Mouse (Mus musculus): ENCODE measurements around the gene Irak4. TPM values are rescaled to one million over a fixed set of nuclear protein-coding genes. Genes with fewer than 3 reads are reported as not detected.

The Irak4 gene
- polyA plus RNA-seq, 2 experiments = 1.7 TPM

- TF ChIP-seq EP300 (IDR thresholded peaks at IDR 0.05; ENCODE audit: low read depth) (no peak), CTCF (IDR thresholded peaks at IDR 0.05; ENCODE audit: low read depth) (no peak)
- Histone ChIP-seq H3K36me3 (replicated peaks; ENCODE audit: control insufficient read depth, insufficient read depth, low read depth) (peaks cover 21% of the 10 kb centered on the region), H3K4me1 (replicated peaks; ENCODE audit: control insufficient read depth in 2 of 2, insufficient read depth in 2 of 2, low read length in 1 of 2) (peaks cover 3 to 12% of the 10 kb centered on the region in 2 experiments; a peak in 2 of 4 replicates), H3K9ac (replicated peaks) (peak overlapping the region; percentile 28), H3K27ac (no peak overlapping the region), H3K9me3 (ENCODE audit: control insufficient read depth, low read length) (no peaks in the 10 kb centered on the region), H3K4me3 (ENCODE audit: insufficient read depth in 1 of 2, low read depth in 2 of 2, low read length in 2 of 2) (peak overlapping the region in 1 of 2 experiments; percentile 99; a peak in 2 of 4 replicates), H3K27me3 (ENCODE audit: control insufficient read depth, insufficient read depth, low read length) (no peaks in the 10 kb centered on the region), H3K4me2 (ENCODE audit: low read depth) (peak overlapping the region; percentile 84)
- ATAC-seq (ENCODE audit: insufficient read depth) = no peak
- no peak for DNase-seq (ENCODE audit: low read depth in 3 of 3, low spot score in 3 of 3)
- 65% methylated on average over 9 of the region's 9 CpGs for WGBS (ENCODE audit: insufficient replicate concordance)
Measured at GRCm38 (mm10) chr15:94587826-94588715, 44.6 kb downstream of the Irak4 start.

- WGBS (ENCODE audit: insufficient replicate concordance) = under 1% methylated on average over 68 of the region's 70 CpGs
- H3K4me3 ChIP-seq (ENCODE audit: insufficient read depth in 1 of 2, low read depth in 2 of 2, low read length in 2 of 2) = peak within 1 kb of the TSS; percentile 75 to 99
- peaks cover 3 to 12% of the 10 kb centered on the region in 2 experiments; a peak in 2 of 4 replicates for H3K4me1 ChIP-seq (replicated peaks; ENCODE audit: control insufficient read depth in 2 of 2, insufficient read depth in 2 of 2, low read length in 1 of 2)
- no peak for TF ChIP-seq EP300 (IDR thresholded peaks at IDR 0.05; ENCODE audit: low read depth)
- TF ChIP-seq CTCF (IDR thresholded peaks at IDR 0.05; ENCODE audit: low read depth) = peak; percentile 19; the same call in 1 of the 2 replicates
- DNase-seq (ENCODE audit: low read depth in 3 of 3, low spot score in 3 of 3) (peak; percentile 86 to 94 (median 90)), ATAC-seq (ENCODE audit: insufficient read depth) (peak; percentile 100)
- H3K9me3 ChIP-seq (ENCODE audit: control insufficient read depth, low read length) = no peaks in the 10 kb centered on the region
- peaks cover 9% of the 10 kb centered on the region for H3K36me3 ChIP-seq (replicated peaks; ENCODE audit: control insufficient read depth, insufficient read depth, low read depth)
- H3K27ac ChIP-seq = peak within 1 kb of the TSS; percentile 13; the same call in 1 of the 2 replicates
- H3K4me2 ChIP-seq (ENCODE audit: low read depth) = peak within 1 kb of the TSS; percentile 84
- H3K9ac ChIP-seq (replicated peaks) = peak within 1 kb of the TSS; percentile 90
- no peaks in the 10 kb centered on the region for H3K27me3 ChIP-seq (ENCODE audit: control insufficient read depth, insufficient read depth, low read length)
Measured at GRCm38 (mm10) chr15:94589219-94590075, 46.0 kb downstream of the Irak4 start, which contains the start of gene Twf1. Gene Twf1, minus strand, starts transcription at chr15:94589889.

- H3K4me3 ChIP-seq (ENCODE audit: insufficient read depth in 1 of 2, low read depth in 2 of 2, low read length in 2 of 2) = peak overlapping the region; percentile 66 to 99
- H3K4me2 ChIP-seq (ENCODE audit: low read depth) = peak overlapping the region; percentile 84
- no peak overlapping the region for H3K27ac ChIP-seq
- no peaks in the 10 kb centered on the region for H3K9me3 ChIP-seq (ENCODE audit: control insufficient read depth, low read length)
- peaks cover 6% of the 10 kb centered on the region; the same call in 1 of the 2 replicates for H3K36me3 ChIP-seq (replicated peaks; ENCODE audit: control insufficient read depth, insufficient read depth, low read depth)
- ATAC-seq (ENCODE audit: insufficient read depth) (no peak), DNase-seq (ENCODE audit: low read depth in 3 of 3, low spot score in 3 of 3) (no peak)
- no peak for TF ChIP-seq EP300 (IDR thresholded peaks at IDR 0.05; ENCODE audit: low read depth)
- H3K9ac ChIP-seq (replicated peaks) = peak overlapping the region; percentile 40
- H3K4me1 ChIP-seq (replicated peaks; ENCODE audit: control insufficient read depth in 2 of 2, insufficient read depth in 2 of 2, low read length in 1 of 2) = peaks cover 3 to 12% of the 10 kb centered on the region in 2 experiments; a peak in 2 of 4 replicates
- WGBS (ENCODE audit: insufficient replicate concordance) = 12% methylated on average over 8 of the region's 8 CpGs
- no peaks in the 10 kb centered on the region for H3K27me3 ChIP-seq (ENCODE audit: control insufficient read depth, insufficient read depth, low read length)
Measured at GRCm38 (mm10) chr15:94590083-94590482, 46.6 kb downstream of the Irak4 start.

GRCm38 (mm10) chr15:94591356-94591755 is 47.9 kb downstream of the Irak4 start:
- Histone ChIP-seq H3K9me3 (ENCODE audit: control insufficient read depth, low read length) (no peaks in the 10 kb centered on the region), H3K27me3 (ENCODE audit: control insufficient read depth, insufficient read depth, low read length) (no peaks in the 10 kb centered on the region), H3K4me1 (replicated peaks; ENCODE audit: control insufficient read depth in 2 of 2, insufficient read depth in 2 of 2, low read length in 1 of 2) (peaks cover 3 to 12% of the 10 kb centered on the region in 2 experiments; a peak in 2 of 4 replicates), H3K27ac (no peak overlapping the region), H3K9ac (replicated peaks) (no peak overlapping the region), H3K4me3 (ENCODE audit: insufficient read depth in 1 of 2, low read depth in 2 of 2, low read length in 2 of 2) (no peak overlapping the region), H3K4me2 (ENCODE audit: low read depth) (no peak overlapping the region), H3K36me3 (replicated peaks; ENCODE audit: control insufficient read depth, insufficient read depth, low read depth) (no peaks in the 10 kb centered on the region)
- WGBS (ENCODE audit: insufficient replicate concordance) = 45% methylated on average over 4 of the region's 4 CpGs
- DNase-seq (ENCODE audit: low read depth in 3 of 3, low spot score in 3 of 3) (no peak), ATAC-seq (ENCODE audit: insufficient read depth) (no peak)
- TF ChIP-seq CTCF (IDR thresholded peaks at IDR 0.05; ENCODE audit: low read depth) = no peak
- TF ChIP-seq EP300 (IDR thresholded peaks at IDR 0.05; ENCODE audit: low read depth) = no peak

Data from liver, embryonic 14.5 days (tissue).